Mouse (Mus musculus): Measurements from ENCODE around the gene Arhgap27. TPM values are rescaled to one million over a fixed set of nuclear protein-coding genes. Genes with fewer than 3 reads are reported as not detected.
"Not testable (repeated sequence)": the region's sequence is repeated elsewhere in the genome, so short reads cannot be mapped to it uniquely, and the experiment has no call there.

Gene Arhgap27
- polyA plus RNA-seq, 1 experiment: 8.5 TPM

DNA sequence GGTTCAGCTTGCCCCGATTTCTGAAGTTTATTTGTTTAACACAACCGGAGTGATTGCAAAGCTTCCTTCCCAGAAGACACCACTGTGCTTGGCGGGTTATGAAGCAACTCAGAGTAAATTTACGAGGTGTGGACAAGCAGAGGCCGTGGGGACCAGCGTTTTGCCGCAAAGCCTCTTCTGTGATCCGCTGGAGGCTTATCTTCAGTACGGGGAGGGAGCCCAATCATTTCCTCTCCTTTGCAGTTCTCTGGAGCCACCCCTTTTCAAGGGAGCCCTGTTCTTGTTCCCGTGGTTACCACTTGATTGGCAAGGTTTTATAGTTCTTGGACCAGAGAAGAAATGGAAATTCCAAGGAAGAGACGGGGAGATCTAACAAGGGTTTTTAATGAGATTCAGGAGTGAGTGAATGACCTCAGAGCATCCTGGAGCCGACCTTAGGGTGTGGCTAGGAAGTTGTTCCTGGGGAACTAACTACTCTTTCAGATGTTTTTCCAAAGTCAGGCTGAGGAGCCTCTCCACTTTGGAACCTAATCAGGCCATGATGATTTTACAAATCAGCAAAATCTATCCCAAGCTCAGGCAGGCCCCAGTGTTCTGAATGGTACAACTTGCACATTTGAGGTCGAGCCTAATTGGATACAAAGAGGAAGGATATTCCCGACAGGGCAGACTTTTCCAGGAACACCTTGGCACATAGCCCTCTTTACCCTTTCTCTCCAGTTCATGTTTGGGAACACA, 71.2 kb downstream of the Arhgap27 start:
- H3K9me3 ChIP-seq (replicated peaks; ENCODE audit: control insufficient read depth, insufficient read depth, low read length, poor library complexity, severe bottlenecking): no peaks in the 10 kb centered on the region
- no peaks in the 10 kb centered on the region for H3K4me1 ChIP-seq (ENCODE audit: control insufficient read depth, insufficient read depth, low read length)
- H3K9ac ChIP-seq (ENCODE audit: low read depth, poor library complexity, severe bottlenecking): no peak overlapping the region
- TF ChIP-seq POLR2A (IDR thresholded peaks at IDR 0.05; ENCODE audit: insufficient read depth, low read length): no peak
- TF ChIP-seq CTCF (IDR thresholded peaks at IDR 0.05; ENCODE audit: low read depth, low read length): no peak
- TF ChIP-seq EP300 (IDR thresholded peaks at IDR 0.05; ENCODE audit: insufficient read depth, low read depth, low read length): no peak
- H3K27me3 ChIP-seq (ENCODE audit: control insufficient read depth, insufficient read depth, low read length, poor library complexity, severe bottlenecking): no peaks in the 10 kb centered on the region
- no peak overlapping the region for H3K4me3 ChIP-seq (ENCODE audit: low read depth, low read length)
- H3K36me3 ChIP-seq (ENCODE audit: control insufficient read depth, insufficient read depth, low read length, poor library complexity, severe bottlenecking): no peaks in the 10 kb centered on the region
- H3K27ac ChIP-seq (ENCODE audit: insufficient read depth, low read length): no peak overlapping the region

DNA sequence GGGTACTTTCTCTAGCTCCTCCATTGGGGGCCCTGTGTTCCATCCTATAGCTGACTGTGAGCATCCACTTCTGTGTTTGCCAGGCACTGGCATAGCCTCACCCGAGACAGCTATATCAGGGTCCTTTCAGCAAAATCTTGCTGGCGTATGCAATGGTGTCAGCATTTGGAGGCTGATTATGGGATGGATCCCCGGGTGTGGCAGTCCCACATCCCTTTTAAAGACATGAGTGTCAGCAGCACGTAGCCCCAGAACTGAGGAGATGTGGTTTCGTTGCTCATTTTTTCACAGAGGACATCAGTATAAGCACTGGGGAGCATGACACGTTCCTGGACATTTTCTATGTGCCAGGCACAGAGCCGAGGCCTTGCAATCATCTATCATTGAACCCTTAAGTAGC, 72.7 kb downstream of the Arhgap27 start:
- H3K4me1 ChIP-seq (ENCODE audit: control insufficient read depth, insufficient read depth, low read length); H3K4me3 ChIP-seq (ENCODE audit: low read depth, low read length); H3K27me3 ChIP-seq (ENCODE audit: control insufficient read depth, insufficient read depth, low read length, poor library complexity, severe bottlenecking); H3K27ac ChIP-seq (ENCODE audit: insufficient read depth, low read length); H3K36me3 ChIP-seq (ENCODE audit: control insufficient read depth, insufficient read depth, low read length, poor library complexity, severe bottlenecking); H3K9me3 ChIP-seq (replicated peaks; ENCODE audit: control insufficient read depth, insufficient read depth, low read length, poor library complexity, severe bottlenecking); H3K9ac ChIP-seq (ENCODE audit: low read depth, poor library complexity, severe bottlenecking): not testable (repeated sequence)

- Histone ChIP-seq H3K9me3 (replicated peaks; ENCODE audit: control insufficient read depth, insufficient read depth, low read length, poor library complexity, severe bottlenecking) (no peaks in the 10 kb centered on the region), H3K27me3 (ENCODE audit: control insufficient read depth, insufficient read depth, low read length, poor library complexity, severe bottlenecking) (no peaks in the 10 kb centered on the region), H3K9ac (ENCODE audit: low read depth, poor library complexity, severe bottlenecking) (no peak overlapping the region), H3K27ac (ENCODE audit: insufficient read depth, low read length) (no peak overlapping the region), H3K36me3 (ENCODE audit: control insufficient read depth, insufficient read depth, low read length, poor library complexity, severe bottlenecking) (no peaks in the 10 kb centered on the region), H3K4me3 (ENCODE audit: low read depth, low read length) (no peak overlapping the region), H3K4me1 (ENCODE audit: control insufficient read depth, insufficient read depth, low read length) (no peaks in the 10 kb centered on the region)
- TF ChIP-seq EP300 (IDR thresholded peaks at IDR 0.05; ENCODE audit: insufficient read depth, low read depth, low read length): no peak
- TF ChIP-seq POLR2A (IDR thresholded peaks at IDR 0.05; ENCODE audit: insufficient read depth, low read length): no peak
- TF ChIP-seq CTCF (IDR thresholded peaks at IDR 0.05; ENCODE audit: low read depth, low read length): no peak
These were observed 75.1 kb downstream of the Arhgap27 start for GRCm38 (mm10) chr11:103288291-103288963.

DNA sequence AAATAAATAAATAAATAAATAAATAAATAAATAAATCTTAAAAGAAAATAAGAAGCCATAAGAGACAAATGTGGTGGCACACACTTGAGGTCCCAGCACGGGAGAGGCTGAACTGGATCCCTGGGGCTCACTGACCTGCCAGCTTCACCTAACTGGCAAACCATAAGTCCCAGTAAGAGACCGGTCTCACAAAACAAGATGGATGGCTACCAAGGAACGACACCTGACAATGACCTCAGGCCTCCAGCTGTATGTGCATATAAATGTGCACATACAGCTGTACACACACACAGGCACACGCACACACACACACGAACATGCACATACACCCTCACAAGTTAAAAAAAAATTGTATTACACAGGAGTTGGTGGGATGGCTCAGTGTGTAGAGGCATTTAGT, 76.6 kb downstream of the Arhgap27 start:
- H3K4me3 ChIP-seq (ENCODE audit: low read depth, low read length): no peak overlapping the region
- TF ChIP-seq CTCF (IDR thresholded peaks at IDR 0.05; ENCODE audit: low read depth, low read length) (no peak), POLR2A (IDR thresholded peaks at IDR 0.05; ENCODE audit: insufficient read depth, low read length) (no peak), EP300 (IDR thresholded peaks at IDR 0.05; ENCODE audit: insufficient read depth, low read depth, low read length) (no peak)
- no peak overlapping the region for H3K9ac ChIP-seq (ENCODE audit: low read depth, poor library complexity, severe bottlenecking)
- H3K36me3 ChIP-seq (ENCODE audit: control insufficient read depth, insufficient read depth, low read length, poor library complexity, severe bottlenecking): no peaks in the 10 kb centered on the region
- no peak overlapping the region for H3K27ac ChIP-seq (ENCODE audit: insufficient read depth, low read length)
- no peaks in the 10 kb centered on the region for H3K9me3 ChIP-seq (replicated peaks; ENCODE audit: control insufficient read depth, insufficient read depth, low read length, poor library complexity, severe bottlenecking)
- no peaks in the 10 kb centered on the region for H3K4me1 ChIP-seq (ENCODE audit: control insufficient read depth, insufficient read depth, low read length)
- H3K27me3 ChIP-seq (ENCODE audit: control insufficient read depth, insufficient read depth, low read length, poor library complexity, severe bottlenecking): no peaks in the 10 kb centered on the region

DNA sequence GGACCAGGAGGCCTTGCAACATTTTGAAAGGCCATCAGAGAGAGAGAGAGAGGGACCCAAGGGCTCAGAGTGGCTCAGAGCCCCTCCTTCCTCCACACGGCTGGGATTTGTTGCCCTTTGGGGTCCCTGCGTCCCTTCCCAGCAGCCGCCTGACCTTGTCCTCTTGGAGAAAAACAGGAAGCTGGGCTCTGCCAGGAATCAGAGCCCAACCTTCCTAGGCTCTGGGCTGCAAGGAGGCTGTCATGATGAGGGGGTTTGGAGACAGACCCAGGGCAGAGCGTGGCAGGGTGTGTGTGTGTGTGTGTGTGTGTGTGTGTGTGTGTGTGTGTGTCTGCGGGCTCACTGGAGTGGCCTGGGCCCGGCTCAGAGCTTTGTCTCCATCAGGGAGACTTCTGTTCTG, 77.5 kb downstream of the Arhgap27 start:
- H3K9me3 ChIP-seq (replicated peaks; ENCODE audit: control insufficient read depth, insufficient read depth, low read length, poor library complexity, severe bottlenecking): no peaks in the 10 kb centered on the region
- no peaks in the 10 kb centered on the region for H3K36me3 ChIP-seq (ENCODE audit: control insufficient read depth, insufficient read depth, low read length, poor library complexity, severe bottlenecking)
- no peak overlapping the region for H3K27ac ChIP-seq (ENCODE audit: insufficient read depth, low read length)
- H3K27me3 ChIP-seq (ENCODE audit: control insufficient read depth, insufficient read depth, low read length, poor library complexity, severe bottlenecking): no peaks in the 10 kb centered on the region
- no peak overlapping the region for H3K4me3 ChIP-seq (ENCODE audit: low read depth, low read length)
- H3K4me1 ChIP-seq (ENCODE audit: control insufficient read depth, insufficient read depth, low read length): no peaks in the 10 kb centered on the region
- no peak for TF ChIP-seq CTCF (IDR thresholded peaks at IDR 0.05; ENCODE audit: low read depth, low read length)
- no peak for TF ChIP-seq EP300 (IDR thresholded peaks at IDR 0.05; ENCODE audit: insufficient read depth, low read depth, low read length)
- H3K9ac ChIP-seq (ENCODE audit: low read depth, poor library complexity, severe bottlenecking): no peak overlapping the region

DNA sequence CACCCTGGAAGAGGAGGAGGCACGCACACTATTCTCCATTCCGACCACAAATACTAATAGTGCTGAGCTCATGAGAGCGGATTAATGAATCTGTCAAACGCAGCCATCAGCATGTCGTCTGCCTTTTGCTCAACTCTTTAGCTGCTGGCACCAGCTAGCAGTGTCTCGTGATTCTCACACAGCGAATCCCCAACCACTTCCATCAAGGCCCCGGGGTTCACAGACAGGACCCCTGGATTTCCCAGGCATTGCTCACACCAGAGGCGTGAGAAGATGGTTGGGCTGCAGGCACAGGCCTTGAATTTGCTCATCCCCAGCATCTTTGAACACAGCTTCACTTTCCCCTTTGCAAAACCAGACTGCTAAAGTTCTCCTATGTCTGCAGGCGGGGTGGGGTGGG, 78.2 kb downstream of the Arhgap27 start:
- H3K9me3 ChIP-seq (replicated peaks; ENCODE audit: control insufficient read depth, insufficient read depth, low read length, poor library complexity, severe bottlenecking): no peaks in the 10 kb centered on the region
- no peaks in the 10 kb centered on the region for H3K4me1 ChIP-seq (ENCODE audit: control insufficient read depth, insufficient read depth, low read length)
- TF ChIP-seq CTCF (IDR thresholded peaks at IDR 0.05; ENCODE audit: low read depth, low read length) (no peak), EP300 (IDR thresholded peaks at IDR 0.05; ENCODE audit: insufficient read depth, low read depth, low read length) (no peak), POLR2A (IDR thresholded peaks at IDR 0.05; ENCODE audit: insufficient read depth, low read length) (no peak)
- H3K27me3 ChIP-seq (ENCODE audit: control insufficient read depth, insufficient read depth, low read length, poor library complexity, severe bottlenecking): no peaks in the 10 kb centered on the region
- no peak overlapping the region for H3K9ac ChIP-seq (ENCODE audit: low read depth, poor library complexity, severe bottlenecking)
- H3K27ac ChIP-seq (ENCODE audit: insufficient read depth, low read length): no peak overlapping the region
- no peaks in the 10 kb centered on the region for H3K36me3 ChIP-seq (ENCODE audit: control insufficient read depth, insufficient read depth, low read length, poor library complexity, severe bottlenecking)
- no peak overlapping the region for H3K4me3 ChIP-seq (ENCODE audit: low read depth, low read length)
